Mouse (Mus musculus): Measurements from ENCODE around the gene Dapk1.

Gene Dapk1

DNA sequence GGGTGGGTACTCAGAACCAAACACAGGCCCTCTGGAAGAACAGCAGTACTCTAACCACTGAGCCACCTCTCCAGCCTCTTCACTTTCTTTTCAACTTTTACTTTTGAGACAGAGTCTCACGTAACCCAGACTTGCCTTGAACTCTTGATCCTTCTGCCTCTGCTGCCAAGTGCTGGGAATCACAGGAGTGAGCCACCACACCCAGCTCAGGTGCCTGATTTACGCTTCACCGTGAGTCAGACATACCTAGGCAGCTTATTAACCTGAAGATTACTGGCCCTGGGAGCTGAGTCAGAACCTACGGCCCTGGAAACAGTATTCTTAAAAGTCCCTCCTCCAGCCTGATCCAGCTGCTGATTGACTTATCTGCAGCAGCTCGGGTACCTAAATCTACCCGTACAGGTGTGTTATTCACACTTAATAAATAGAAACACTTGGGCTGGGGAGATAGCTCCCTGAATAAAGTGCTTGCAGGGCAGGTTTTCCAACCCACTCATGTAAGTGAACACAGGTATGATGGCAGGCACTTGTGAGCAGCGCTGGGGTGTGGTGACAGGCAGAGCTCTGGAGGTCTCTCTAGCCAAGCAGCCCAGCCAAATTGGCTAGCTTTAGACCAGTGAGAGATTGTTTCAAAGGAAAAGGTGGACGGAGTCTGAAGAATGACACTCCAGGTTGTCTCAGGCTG is 60.9 kb downstream of the Dapk1 start:
- no peak for DNase-seq (ENCODE audit: low spot score in 2 of 2)

GRCm38 (mm10) chr13:60664058-60664457 is 62.3 kb downstream of the Dapk1 start:
- DNase-seq (ENCODE audit: low spot score in 2 of 2) = no peak

DNA sequence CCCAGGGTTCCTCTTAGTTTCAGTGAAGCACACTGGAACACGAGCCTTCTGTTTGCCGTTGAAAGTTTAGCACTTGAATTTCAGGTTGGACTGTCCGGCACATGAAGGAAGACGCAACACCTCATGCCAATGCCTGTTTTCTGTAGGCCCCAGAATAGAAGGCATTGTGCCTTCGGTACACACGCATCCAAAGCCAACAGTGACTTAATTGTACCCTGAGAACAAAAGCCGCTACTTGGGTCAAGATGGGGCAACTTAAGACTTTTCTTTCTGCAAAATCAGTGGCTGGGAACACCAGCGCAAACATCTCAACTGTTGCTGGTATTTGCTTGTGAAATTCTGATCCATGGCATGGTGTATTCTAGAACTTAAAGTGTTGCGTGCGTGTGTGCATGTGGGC is 63.1 kb downstream of the Dapk1 start:
- no peak for DNase-seq (ENCODE audit: low spot score in 2 of 2)

GRCm38 (mm10) chr13:60665402-60665801 is 63.7 kb downstream of the Dapk1 start:
- no peak for DNase-seq (ENCODE audit: low spot score in 2 of 2)

DNA sequence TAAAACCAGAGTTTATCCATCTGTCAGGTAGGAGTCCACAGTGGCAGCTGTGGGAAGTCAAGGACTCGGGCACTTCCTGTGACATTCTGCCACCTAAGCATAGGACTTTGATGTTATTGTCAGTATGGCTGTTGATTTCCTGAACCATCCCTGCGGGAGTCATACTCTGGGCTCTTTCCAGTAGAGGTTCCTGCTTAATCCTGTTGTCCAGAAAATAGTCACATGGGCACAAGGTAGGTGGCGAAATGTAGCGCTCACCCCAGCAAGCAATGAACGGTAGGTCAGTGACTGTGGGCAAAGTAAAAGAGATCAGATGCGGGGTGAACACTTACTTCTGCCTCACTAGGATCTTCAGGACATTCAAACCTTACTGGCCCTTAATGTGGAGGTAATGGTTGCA is 66.3 kb downstream of the Dapk1 start:
- DNase-seq (ENCODE audit: low spot score in 2 of 2) = no peak

- DNase-seq (ENCODE audit: low spot score in 2 of 2) = no peak
These were observed 68.9 kb downstream of the Dapk1 start for GRCm38 (mm10) chr13:60670605-60671004.

- DNase-seq (ENCODE audit: low spot score in 2 of 2) = no peak
These were observed 69.5 kb downstream of the Dapk1 start for GRCm38 (mm10) chr13:60671235-60671634.

DNA sequence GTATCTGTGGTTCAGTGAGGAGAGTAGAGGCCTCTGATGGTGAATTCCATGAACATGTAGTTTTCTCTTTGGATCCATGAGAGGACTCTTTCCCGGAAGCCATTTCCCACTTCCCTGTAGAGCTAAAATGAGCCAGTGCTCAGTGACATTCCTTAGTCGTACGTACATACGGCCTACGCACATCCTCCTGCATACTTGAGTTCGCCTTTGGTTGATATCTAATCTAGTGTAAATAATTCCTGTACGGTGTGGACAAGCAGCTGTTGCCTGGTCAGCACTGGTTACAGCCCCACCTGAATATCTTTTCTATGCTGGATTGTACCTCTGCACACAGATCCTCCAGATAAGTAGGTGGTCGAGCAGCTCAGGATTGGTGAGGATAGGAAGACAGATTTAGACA is 70.5 kb downstream of the Dapk1 start:
- no peak for DNase-seq (ENCODE audit: low spot score in 2 of 2)

DNA sequence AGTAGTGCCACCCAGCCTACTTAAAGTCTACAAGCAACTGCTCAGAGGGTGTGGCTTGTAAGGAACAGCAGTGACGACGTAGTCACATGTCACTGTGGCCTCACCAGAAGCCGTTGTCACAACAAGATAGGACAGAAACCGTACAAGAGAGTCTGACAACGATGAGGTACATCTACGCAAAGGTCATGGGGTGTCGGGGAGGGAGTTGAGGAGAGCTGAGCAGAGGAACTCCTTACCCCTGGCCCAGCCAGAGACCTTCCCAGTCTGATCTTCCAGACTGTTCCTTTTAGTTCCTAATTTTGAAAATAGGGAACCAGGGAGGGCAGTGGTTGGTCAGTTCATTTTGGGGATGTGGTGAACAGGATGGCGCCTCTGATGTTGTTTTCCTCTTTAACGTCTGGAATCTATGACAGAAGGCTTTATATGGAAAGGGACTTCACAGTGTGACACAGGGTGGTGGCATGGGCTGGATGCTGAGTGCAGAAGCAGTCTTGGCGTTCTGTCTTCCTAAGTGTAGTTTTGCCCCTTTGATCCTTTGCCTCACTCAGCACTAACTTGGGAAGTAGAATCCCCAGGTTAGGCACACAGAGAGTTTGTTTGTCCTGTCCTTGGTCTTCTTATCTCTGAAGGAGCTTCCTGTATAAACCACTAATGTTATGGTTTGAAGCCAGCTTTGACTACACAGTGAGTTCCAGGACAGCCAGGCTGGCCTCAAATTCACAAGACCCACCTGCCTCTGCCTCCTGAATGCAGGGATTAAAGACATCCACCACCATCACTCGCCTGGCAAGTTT is 71.3 kb downstream of the Dapk1 start:
- DNase-seq (ENCODE audit: low spot score in 2 of 2) = peak in 1 of 2 experiments; percentile 10

DNA sequence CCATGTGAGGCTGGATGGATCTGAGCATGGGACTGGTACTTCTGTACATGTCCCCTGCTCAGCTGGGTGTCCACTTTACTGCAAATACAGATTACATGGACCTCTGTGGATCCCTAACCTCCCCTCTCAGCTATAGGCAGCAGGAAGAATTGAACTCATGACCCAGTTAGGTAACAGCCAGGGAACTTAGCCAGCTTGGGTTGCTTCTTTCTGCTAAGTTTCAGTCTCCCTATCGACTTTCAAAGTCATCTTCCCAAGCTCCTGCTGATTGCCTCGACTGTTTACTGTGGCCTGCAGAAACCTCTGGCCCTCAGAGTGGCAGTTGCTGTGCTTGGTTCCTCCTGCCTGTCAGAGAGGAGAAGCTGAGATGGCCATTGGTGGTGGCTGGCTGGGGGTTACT is 72.6 kb downstream of the Dapk1 start:
- DNase-seq (ENCODE audit: low spot score in 2 of 2) = no peak

DNA sequence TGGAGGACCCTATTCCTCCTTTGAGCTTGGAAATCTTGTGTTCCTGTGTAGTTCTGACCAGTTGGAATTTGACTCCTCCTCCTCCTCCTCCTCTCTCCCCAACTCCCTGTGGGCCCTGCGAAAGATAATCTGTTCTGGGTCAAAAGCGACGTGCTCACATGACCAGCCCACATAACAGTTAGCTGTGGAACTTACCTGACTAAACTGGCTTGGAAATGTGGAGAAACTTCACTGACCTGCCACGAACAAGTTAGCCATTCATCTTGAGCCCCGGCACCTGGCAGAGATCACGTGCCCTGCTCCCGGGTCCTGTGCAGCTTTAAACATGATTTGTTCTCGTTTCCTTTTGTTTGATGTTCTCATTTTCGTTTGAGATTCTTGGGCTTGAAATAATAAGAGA is 73.2 kb downstream of the Dapk1 start:
- DNase-seq (ENCODE audit: low spot score in 2 of 2) = no peak

- DNase-seq (ENCODE audit: low spot score in 2 of 2) = no peak
These were observed 73.7 kb downstream of the Dapk1 start for GRCm38 (mm10) chr13:60675416-60675815.

GRCm38 (mm10) chr13:60678912-60679311 is 77.2 kb downstream of the Dapk1 start:
- no peak for DNase-seq (ENCODE audit: low spot score in 2 of 2)

- DNase-seq (ENCODE audit: low spot score in 2 of 2) = no peak
These were observed 81.3 kb downstream of the Dapk1 start for GRCm38 (mm10) chr13:60682714-60683695.

- no peak for DNase-seq (ENCODE audit: low spot score in 2 of 2)
These were observed 82.5 kb downstream of the Dapk1 start for GRCm38 (mm10) chr13:60684050-60684760.

DNA sequence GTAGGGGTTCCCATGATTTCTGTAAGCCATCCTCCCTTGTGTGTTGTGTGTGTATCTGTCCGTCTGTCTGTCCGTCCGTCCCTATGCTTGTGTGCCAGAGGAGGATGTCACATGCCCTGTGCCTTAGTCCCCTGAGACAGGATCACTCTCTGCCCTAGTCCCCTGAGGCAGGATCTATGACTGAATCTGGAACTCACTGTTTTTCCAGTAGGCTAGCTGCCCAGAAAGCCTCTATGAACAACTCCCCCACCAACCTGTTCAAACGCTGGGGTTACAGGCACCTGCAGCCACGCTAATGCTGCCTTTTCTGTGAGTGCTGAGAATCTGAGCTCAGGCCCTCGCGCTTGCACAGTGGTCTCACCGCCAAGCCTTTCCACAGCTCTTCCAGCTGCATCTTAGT is 83.1 kb downstream of the Dapk1 start:
- DNase-seq (ENCODE audit: low spot score in 2 of 2) = no peak

DNA sequence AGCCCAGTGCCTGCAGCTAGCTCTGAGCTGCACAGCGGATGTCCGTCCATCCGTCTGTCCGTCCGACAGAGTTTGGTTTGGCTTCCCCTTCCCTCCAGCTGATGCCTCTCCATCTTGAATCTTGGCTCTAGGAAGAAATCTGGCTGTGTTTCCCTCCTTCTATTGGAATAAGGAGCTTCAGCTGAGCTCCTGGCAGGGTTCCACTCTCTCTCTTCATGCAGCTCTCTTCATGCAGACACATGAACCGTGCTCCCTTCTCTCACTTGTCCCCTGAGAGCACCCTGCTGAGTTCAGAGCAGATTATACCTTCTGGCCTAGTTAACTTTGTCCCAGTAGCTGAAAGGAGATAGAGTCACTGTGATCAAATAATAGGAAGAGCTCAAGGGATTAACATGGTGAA is 83.5 kb downstream of the Dapk1 start:
- DNase-seq (ENCODE audit: low spot score in 2 of 2) = no peak

- no peak for DNase-seq (ENCODE audit: low spot score in 2 of 2)
These were observed 84.4 kb downstream of the Dapk1 start for GRCm38 (mm10) chr13:60686024-60686663.

- no peak for DNase-seq (ENCODE audit: low spot score in 2 of 2)
These were observed 85.2 kb downstream of the Dapk1 start for GRCm38 (mm10) chr13:60686967-60687366.

GRCm38 (mm10) chr13:60687462-60687861 is 85.7 kb downstream of the Dapk1 start:
- DNase-seq (ENCODE audit: low spot score in 2 of 2) = no peak

- no peak for DNase-seq (ENCODE audit: low spot score in 2 of 2)
These were observed 86.1 kb downstream of the Dapk1 start for GRCm38 (mm10) chr13:60687891-60688290.

Measured in spleen, postnatal 14 days (tissue).